Mouse (Mus musculus): Measurements from ENCODE around the gene D5Ertd577e.
"Not testable (repeated sequence)": the region's sequence is repeated elsewhere in the genome, so short reads cannot be mapped to it uniquely, and the experiment has no call there.

Gene D5Ertd577e

DNA sequence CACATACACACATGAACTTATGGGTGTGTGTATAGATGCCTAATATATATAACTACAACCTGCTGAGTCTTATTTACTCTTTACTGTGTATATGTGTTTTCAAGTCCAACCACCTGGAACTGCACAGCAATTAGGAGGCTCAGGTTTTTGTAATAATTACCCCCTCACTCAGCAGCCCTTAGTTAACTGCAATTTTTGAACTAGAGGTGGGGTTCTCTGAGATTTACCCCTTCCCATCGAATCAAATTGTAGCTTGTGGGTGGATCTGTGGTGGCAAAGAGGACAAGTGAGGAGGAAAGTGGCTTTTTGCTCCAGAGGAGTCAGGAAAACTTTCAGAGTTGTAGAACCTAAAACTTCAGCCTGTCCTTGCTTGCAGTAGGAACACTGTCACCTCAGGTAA is at the start of gene D5Ertd577e:
Gene D5Ertd577e (plus strand): TSS at position 301 of the 400 bp plus-strand sequence.
- DNase-seq, result not testable (repeated sequence)

DNA sequence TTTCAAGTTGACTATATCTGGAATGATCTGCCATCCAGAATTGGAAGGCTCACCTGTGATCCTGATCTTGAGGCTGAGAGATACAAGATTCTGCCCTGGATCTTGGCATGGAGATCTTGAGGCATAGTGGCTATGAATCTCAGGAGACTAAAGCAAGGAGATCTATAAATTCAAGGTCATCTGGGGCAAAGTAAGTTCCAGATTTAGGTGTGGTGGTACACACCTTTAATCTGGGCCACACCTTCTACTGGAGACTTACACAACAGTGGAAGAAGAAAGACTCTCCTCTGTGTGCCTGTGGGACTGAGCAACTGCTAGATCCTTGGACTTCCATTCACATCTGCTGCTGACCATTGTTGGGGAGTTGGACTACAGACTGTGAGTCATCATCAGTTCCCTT is 53.9 kb downstream of the D5Ertd577e start, which contains the start of gene Gm3286:
Gene Gm3286 (plus strand): TSS at position 301 of the 400 bp plus-strand sequence.
- DNase-seq, result not testable (repeated sequence)
